Comparison of ENCODE assay signal across 23 mouse cellular contexts in the genomic region with DNA sequence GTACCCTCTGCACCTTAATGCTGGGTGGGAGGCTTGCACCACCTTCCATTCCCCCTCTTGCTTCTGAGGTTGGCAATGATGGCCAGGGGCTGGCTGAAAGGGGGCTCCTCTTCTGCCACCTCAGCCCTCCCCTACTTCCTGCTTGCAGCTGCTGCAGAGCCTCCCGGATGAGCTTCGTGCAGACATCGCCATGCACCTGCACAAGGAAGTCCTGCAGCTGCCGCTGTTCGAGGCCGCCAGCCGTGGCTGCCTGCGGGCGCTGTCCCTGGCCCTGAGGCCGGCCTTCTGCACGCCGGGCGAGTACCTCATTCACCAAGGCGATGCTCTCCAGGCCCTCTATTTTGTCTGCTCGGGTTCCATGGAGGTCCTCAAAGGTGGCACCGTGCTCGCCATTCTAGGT. TPM values are rescaled to one million over a fixed set of nuclear protein-coding genes. Genes with fewer than 3 reads are reported as not detected.
DNase-seq lines count a peak whose midpoint lies in the region; ATAC-seq and TF ChIP-seq lines count a peak whose summit lies in the region.
"Had no signal": no experiment of that assay in that cellular context is flagged by ENCODE, and none has a peak within 500 bp of the region (broad histone marks: within the 10 kb centered on the region; RNA-seq: fewer than 3 reads in every experiment).

No protein-coding gene starts in this region.

- H3K27me3 ChIP-seq in heart, embryonic 16.5 days (ENCODE audit: control insufficient read depth, insufficient read depth, low read length) = peaks cover 23% of the 10 kb centered on the region
- peaks cover 66% of the 10 kb centered on the region for H3K27me3 ChIP-seq in heart, embryonic 10.5 days (ENCODE audit: insufficient read depth, poor library complexity, severe bottlenecking)

- no peak overlapping the region for H3K4me3 ChIP-seq in heart, embryonic 16.5 days (ENCODE audit: low read length)
- H3K4me3 ChIP-seq in heart, embryonic 10.5 days = no peak overlapping the region
- H3K4me3 ChIP-seq in olfactory bulb, adult 2 months (ENCODE audit: insufficient read depth, low read depth, low read length) = no peak overlapping the region
- H3K4me3 ChIP-seq: hindbrain, embryonic 12.5 days had no signal

- TF ChIP-seq CTCF in olfactory bulb, adult 2 months (IDR thresholded peaks at IDR 0.05; ENCODE audit: insufficient read depth, low read depth, low read length) = no peak

- no peak overlapping the region for H3K4me2 ChIP-seq in heart, embryonic 16.5 days (ENCODE audit: low read depth, low read length)
- H3K4me2 ChIP-seq: hindbrain, embryonic 12.5 days had no signal

- TF ChIP-seq POLR2A in olfactory bulb, adult 2 months (IDR thresholded peaks at IDR 0.05; ENCODE audit: insufficient read depth, low read depth, low read length) = no peak

- no peak overlapping the region for H3K9ac ChIP-seq in heart, embryonic 16.5 days (ENCODE audit: low read length)
- H3K9ac ChIP-seq: hindbrain, embryonic 12.5 days; liver, postnatal 0 days had no signal

- no peak overlapping the region for H3K27ac ChIP-seq in heart, embryonic 16.5 days (ENCODE audit: low read length)
- no peak overlapping the region for H3K27ac ChIP-seq in heart, embryonic 10.5 days
- H3K27ac ChIP-seq in olfactory bulb, adult 2 months (ENCODE audit: insufficient read depth, low read depth, low read length) = peak overlapping the region; percentile 16; the same call in 1 of the 2 replicates
- H3K27ac ChIP-seq: hindbrain, embryonic 12.5 days had no signal

- H3K36me3 ChIP-seq in heart, embryonic 16.5 days (ENCODE audit: control insufficient read depth, insufficient read depth) = no peaks in the 10 kb centered on the region
- no peaks in the 10 kb centered on the region for H3K36me3 ChIP-seq in heart, embryonic 10.5 days
- H3K36me3 ChIP-seq: hindbrain, embryonic 12.5 days had no signal

- no peak for DNase-seq in heart, embryonic 10.5 days (ENCODE audit: low spot score)
- DNase-seq in T-cell, adult 2 months (ENCODE audit: low spot score) = peak; percentile 53
- peak; percentile 86 for DNase-seq in thymus, postnatal 25 days
- DNase-seq in urinary bladder, adult 18-20 months (ENCODE audit: low spot score in 2 of 2) = no peak
- no peak for DNase-seq in adrenal gland, adult 18-20 months (ENCODE audit: low spot score in 2 of 2)
- DNase-seq in right cerebral cortex, postnatal 4 days = no peak
- DNase-seq: adrenal gland, postnatal 14 days; cerebellum, adult 11-12 months; cerebellum, postnatal 36 days; gastrocnemius, postnatal 14 days; kidney, adult 8-10 months; kidney, postnatal 14 days; left cerebral cortex, postnatal 4 days; liver, postnatal 0 days; lung, postnatal 10 days; midbrain, embryonic 14.5 days; right cerebral cortex, adult 18-20 months had no signal

- 59% methylated on average over 17 of the region's 17 CpGs for WGBS in heart, embryonic 16.5 days
- 61% methylated on average over 17 of the region's 17 CpGs for WGBS in heart, embryonic 10.5 days
- 69% methylated on average over 17 of the region's 17 CpGs for WGBS in olfactory bulb, adult 2 months

- H3K4me1 ChIP-seq in heart, embryonic 16.5 days (ENCODE audit: control insufficient read depth, insufficient read depth, low read length) = no peaks in the 10 kb centered on the region
- peaks cover 33% of the 10 kb centered on the region for H3K4me1 ChIP-seq in heart, embryonic 10.5 days
- peaks cover 46% of the 10 kb centered on the region for H3K4me1 ChIP-seq in olfactory bulb, adult 2 months (ENCODE audit: control insufficient read depth, insufficient read depth, low read length)

- 0 out of 2 replicates have a peak, but pooled peaks have one; percentile 16 for ATAC-seq in heart, embryonic 16.5 days (replicated peaks; ENCODE audit: extremely low read depth, insufficient read depth, low FRiP score)
- ATAC-seq: forebrain, embryonic 14.5 days had no signal

- H3K9me3 ChIP-seq in heart, embryonic 16.5 days (replicated peaks; ENCODE audit: control insufficient read depth, low read length) = no peaks in the 10 kb centered on the region
- no peaks in the 10 kb centered on the region for H3K9me3 ChIP-seq in heart, embryonic 10.5 days
- H3K9me3 ChIP-seq: hindbrain, embryonic 12.5 days had no signal

RNA-seq across cellular contexts. Expression of a gene that starts 9.1 kb away (rescaled TPM):
- polyA plus RNA-seq in heart, embryonic 16.5 days (2015; fragmentation: Nextera tagmentation; extraction: Ambion mirVana) = 1.3 TPM in 2 replicates
- 0.27 and 0.28 TPM in 2 replicates for polyA plus RNA-seq in heart, embryonic 10.5 days (2016; fragmentation: Nextera tagmentation; extraction: Ambion mirVana)
- polyA plus RNA-seq in olfactory bulb, adult 2 months (2012; ENCODE audit: insufficient read depth, insufficient read length, low replicate concordance, missing spikeins) = not detected in 2 replicates
- under 1 TPM; 0.60 to 0.67 TPM for total RNA-seq in adrenal gland, adult 18-20 months (2021)
- total RNA-seq: gastrocnemius, postnatal 14 days; megakaryocyte progenitor cell, adult 5-6 weeks had no signal
- polyA plus RNA-seq: liver, adult 2 months had no signal

RNA-seq across cellular contexts. Expression of a gene that starts 18.0 kb away (rescaled TPM):
- polyA plus RNA-seq in heart, embryonic 16.5 days (2015; fragmentation: Nextera tagmentation; extraction: Ambion mirVana) = 155 and 163 TPM in 2 replicates
- 174 and 196 TPM in 2 replicates for polyA plus RNA-seq in heart, embryonic 10.5 days (2016; fragmentation: Nextera tagmentation; extraction: Ambion mirVana)
- not detected in 2 replicates for polyA plus RNA-seq in olfactory bulb, adult 2 months (2012; ENCODE audit: insufficient read depth, insufficient read length, low replicate concordance, missing spikeins)
- total RNA-seq in adrenal gland, adult 18-20 months (2021) = 10 to 100 TPM; 30.6 to 37.2 TPM

Comparison
In these comparisons a context has a peak if more than half of its experiments do, and no peak if none do; other contexts are left out.
1. DNase-seq: peak in T-cell, adult 2 months (single experiment) and thymus, postnatal 25 days (single experiment); none in heart, embryonic 10.5 days (single experiment), urinary bladder, adult 18-20 months (0 of 2), adrenal gland, adult 18-20 months (0 of 2) and right cerebral cortex, postnatal 4 days (single experiment).